Mouse (Mus musculus): Measurements from ENCODE around the gene Muc3. TPM values are rescaled to one million over a fixed set of nuclear protein-coding genes. Genes with fewer than 3 reads are reported as not detected.
A peak's percentile ranks its signal among the peaks of the same experiment; 100 is the strongest.

The Muc3 gene
- total RNA-seq, 1 experiment from 2014 or later: not detected

- no peak for ATAC-seq (replicated peaks; ENCODE audit: low read depth, poor library complexity, severe bottlenecking)
These were observed 48.5 kb downstream of the Muc3 start for GRCm38 (mm10) chr5:137100660-137101059.

DNA sequence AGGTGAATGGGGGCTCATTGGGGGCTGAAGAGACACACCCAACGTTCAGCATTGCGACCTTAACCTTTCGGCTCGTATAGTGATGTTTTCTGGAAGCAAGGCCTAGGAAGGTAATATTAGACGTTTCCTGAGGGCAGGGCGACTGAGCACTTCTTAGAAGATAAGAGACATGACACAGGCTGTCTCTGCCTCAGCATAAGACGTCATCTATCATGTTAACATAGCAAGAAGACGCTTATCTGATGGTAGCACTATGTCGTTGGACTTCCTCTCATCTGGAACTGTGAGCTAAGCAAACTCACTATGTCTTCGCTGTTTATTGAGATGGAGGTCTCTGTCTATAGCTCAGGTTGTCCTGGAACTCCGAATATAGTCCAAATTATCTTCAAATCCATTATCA is 50.7 kb downstream of the Muc3 start:
- no peak for ATAC-seq (replicated peaks; ENCODE audit: low read depth, poor library complexity, severe bottlenecking)

GRCm38 (mm10) chr5:137096037-137096436 is 53.1 kb downstream of the Muc3 start:
- ATAC-seq (replicated peaks; ENCODE audit: low read depth, poor library complexity, severe bottlenecking): no peak

GRCm38 (mm10) chr5:137095135-137095534 is 54.0 kb downstream of the Muc3 start:
- peak; percentile 72; the same call in 1 of the 2 replicates for ATAC-seq (replicated peaks; ENCODE audit: low read depth, poor library complexity, severe bottlenecking)

DNA sequence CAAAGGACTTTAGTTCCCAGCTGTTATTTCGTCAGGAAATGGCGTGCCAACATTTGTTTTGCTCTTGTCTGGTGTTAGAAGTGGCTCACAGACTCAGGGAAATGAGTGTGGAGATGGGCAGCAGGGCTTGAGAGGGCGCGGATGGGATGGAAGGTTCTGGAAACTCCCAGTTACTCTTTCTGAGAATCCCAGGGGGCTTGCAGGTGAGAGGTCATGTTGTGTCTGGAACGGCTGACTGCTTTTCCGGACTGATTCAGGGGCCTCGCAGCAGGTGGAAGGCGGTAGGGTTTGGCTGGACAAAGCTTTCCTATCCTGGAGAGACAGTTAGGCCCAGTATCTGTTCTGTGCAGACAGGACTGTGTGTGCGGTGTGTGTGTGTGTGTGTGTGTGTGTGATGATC is 55.4 kb downstream of the Muc3 start:
- ATAC-seq (replicated peaks; ENCODE audit: low read depth, poor library complexity, severe bottlenecking): no peak

DNA sequence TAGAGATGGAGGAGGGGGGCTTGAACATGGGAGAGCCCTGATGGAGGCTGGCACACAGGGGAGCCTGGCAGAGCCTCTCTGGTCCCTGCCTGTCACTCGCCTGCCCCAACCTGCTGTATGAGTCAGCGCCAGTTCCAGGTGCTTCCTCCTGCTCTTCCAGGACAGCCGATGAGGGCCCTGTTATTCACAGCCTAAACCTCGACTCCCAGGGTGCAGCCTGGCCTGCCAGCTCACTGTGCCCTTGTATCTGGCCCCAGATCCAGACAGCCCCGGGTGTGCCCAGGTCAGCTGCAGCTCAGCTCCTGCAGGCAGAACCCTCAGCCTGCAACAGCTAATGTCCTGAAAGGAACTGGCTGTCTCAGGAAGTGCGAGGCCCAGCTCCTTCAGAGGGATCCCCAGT is 57.6 kb downstream of the Muc3 start:
- peak; percentile 39; the same call in 1 of the 2 replicates for ATAC-seq (replicated peaks; ENCODE audit: low read depth, poor library complexity, severe bottlenecking)

DNA sequence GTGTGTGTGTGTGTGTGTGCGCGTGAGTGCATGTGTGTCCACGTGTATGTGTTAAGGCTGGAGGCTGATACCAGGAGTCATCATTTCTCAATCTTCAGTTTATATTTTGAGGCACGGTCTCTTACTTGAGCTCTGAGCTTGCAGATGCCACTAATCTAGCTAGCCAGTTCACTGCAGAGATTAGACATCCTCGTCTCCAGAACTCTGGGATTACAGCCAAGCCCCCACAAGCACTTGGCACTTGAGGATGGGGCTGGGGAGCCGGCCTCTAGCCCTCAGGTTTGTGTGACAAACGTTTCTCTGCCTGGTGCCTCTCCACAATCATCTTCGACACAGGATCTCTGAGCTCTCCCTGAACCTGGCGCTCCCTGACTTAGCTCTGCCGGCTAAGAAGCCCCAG is 58.3 kb downstream of the Muc3 start:
- no peak for ATAC-seq (replicated peaks; ENCODE audit: low read depth, poor library complexity, severe bottlenecking)

DNA sequence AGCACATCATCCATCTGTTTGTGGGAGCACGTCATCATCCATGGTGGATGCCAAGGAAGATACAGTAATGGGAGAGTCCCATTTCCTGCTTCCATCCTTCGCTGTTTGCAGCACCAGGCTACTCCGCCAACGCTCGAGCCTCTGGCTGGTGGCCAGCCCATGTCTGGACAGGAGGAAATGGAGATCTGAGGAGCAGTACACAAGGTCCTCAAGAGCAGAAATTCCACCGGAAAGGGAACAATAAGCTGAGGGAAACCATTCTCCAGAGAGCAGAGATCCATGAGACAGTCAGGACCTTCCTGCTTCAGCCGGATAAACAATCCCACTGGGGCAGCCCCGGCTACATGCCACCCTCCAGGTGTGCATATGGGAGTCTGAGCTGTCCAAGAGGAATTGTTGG is 61.7 kb downstream of the Muc3 start:
- ATAC-seq (replicated peaks; ENCODE audit: low read depth, poor library complexity, severe bottlenecking): no peak

GRCm38 (mm10) chr5:137085731-137086130 is 63.4 kb downstream of the Muc3 start:
- no peak for ATAC-seq (replicated peaks; ENCODE audit: low read depth, poor library complexity, severe bottlenecking)

DNA sequence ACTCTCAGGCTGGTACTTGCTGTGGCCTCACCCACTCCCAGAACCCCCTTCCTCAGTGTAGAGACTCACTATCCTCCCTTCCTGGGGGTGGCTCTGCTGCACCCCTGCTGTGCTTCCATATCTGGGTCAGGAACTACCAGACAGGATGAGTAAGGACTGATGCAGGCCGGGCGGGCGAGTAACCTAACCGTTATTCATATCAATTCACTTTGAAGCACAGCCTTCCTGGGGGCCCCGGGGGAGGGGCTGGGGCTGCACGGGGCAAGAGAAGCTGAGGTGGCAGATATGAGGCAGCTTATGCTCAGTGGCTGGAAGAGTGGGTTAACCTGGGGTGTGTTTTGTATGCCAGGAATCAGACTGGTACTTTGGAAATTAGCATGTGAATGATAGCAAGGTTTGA is 64.1 kb downstream of the Muc3 start:
- no peak for ATAC-seq (replicated peaks; ENCODE audit: low read depth, poor library complexity, severe bottlenecking)

Other genes with a start within 250 kb of the Muc3 start
- 3.8 and 15.0 TPM in 2 replicates for gene Ift22, start 241.2 kb downstream of the Muc3 start, total RNA-seq (2017)
- 101 and 120 TPM in 2 replicates for gene Fis1, start 196.0 kb downstream of the Muc3 start, total RNA-seq (2017)
- 1.3 and 1.8 TPM in 2 replicates for gene Cldn15, start 182.7 kb downstream of the Muc3 start, total RNA-seq (2017)
- 35.1 and 57.3 TPM in 2 replicates for gene Plod3, start 162.3 kb downstream of the Muc3 start, total RNA-seq (2017)
- 28.2 and 32.1 TPM in 2 replicates for gene Znhit1, start 161.3 kb downstream of the Muc3 start, total RNA-seq (2017)
- gene Vgf, start 122.9 kb downstream of the Muc3 start, total RNA-seq (2017): not detected in 2 replicates
- 63.6 and 70.1 TPM in 2 replicates for gene Ap1s1, start 103.2 kb downstream of the Muc3 start, total RNA-seq (2017)
- not detected in 2 replicates for gene Serpine1, start 77.1 kb downstream of the Muc3 start, total RNA-seq (2017)
- gene Trim56, start 33.1 kb downstream of the Muc3 start, total RNA-seq (2017): 27.7 and 34.3 TPM in 2 replicates
- gene Muc3a, start 63.1 kb upstream of the Muc3 start, total RNA-seq (2017): 0.82 TPM in 1 of 2 replicates, not detected in the other
- 6.3 and 6.6 TPM in 2 replicates for gene Ache, start 138.2 kb upstream of the Muc3 start, total RNA-seq (2017)
- gene Ufsp1, start 145.3 kb upstream of the Muc3 start, total RNA-seq (2017): 3.2 and 4.4 TPM in 2 replicates
- 296 and 373 TPM in 2 replicates for gene Srrt, start 158.4 kb upstream of the Muc3 start, total RNA-seq (2017)
- gene Trip6, start 165.1 kb upstream of the Muc3 start, total RNA-seq (2017): 12.7 and 13.7 TPM in 2 replicates
- gene Slc12a9, start 184.3 kb upstream of the Muc3 start, total RNA-seq (2017): 2.1 and 5.8 TPM in 2 replicates
- not detected in 2 replicates for gene Ephb4, start 200.8 kb upstream of the Muc3 start, total RNA-seq (2017)

Measured in common myeloid progenitor, adult 5-6 weeks (primary cell).